Mouse (Mus musculus) CD8-positive naive resting alpha-beta T cell, adult 2 months (primary cell): ENCODE results near the gene Lrrc10b.

ENCODE experiments used
- DNase-seq, 2 experiments: peaks; one replicate each; pipeline ENCODE4 v3.0.0; 2022; ENCODE audit warnings: low read depth in 2 of 2, low spot score in 2 of 2

Gene Lrrc10b

DNA sequence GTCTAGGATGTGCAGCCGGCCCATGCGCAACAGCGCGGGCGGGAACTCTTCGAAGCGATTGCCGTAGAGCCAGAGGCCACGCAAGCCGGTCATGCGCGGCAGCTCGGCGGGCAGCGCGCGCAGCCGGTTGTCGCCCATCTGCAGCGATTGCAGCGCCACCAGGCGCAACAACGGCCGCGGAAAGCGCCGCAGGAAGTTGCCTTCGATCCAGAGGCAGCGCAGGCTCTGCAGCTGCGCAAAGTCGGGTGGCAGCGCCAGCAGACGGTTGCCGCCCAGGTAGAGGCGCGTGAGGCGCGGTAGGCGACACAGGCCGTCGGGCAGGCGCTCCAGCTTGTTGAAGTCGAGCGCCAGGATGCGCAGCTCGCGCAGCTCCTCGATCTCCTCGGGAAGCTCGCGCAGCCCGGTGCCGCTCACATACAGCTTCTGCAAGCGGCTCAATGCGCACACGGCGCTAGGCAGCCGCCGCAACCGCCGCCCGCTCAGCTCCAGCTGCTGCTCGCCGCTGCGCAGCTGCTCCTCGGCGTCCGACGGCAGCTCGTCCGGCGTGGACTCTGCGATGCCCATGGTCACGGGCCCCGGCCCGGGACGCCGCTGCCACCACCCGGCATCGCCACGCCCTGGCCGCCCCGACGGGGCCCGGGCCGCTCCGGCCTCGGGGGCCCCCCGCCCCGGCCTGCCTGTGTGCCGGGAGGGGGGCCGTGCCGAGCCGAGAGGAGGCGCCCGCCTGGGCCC is at the start of gene Lrrc10b:
Gene Lrrc10b (minus strand): TSS at position 722 of the 732 bp plus-strand sequence.
- DNase-seq = no peak

GRCm38 (mm10) chr19:10502571-10502970 is 45.3 kb upstream of the Lrrc10b start:
- peak; percentile 26 to 49 for DNase-seq

- no peak for DNase-seq
Measured at GRCm38 (mm10) chr19:10500581-10500980, 43.3 kb upstream of the Lrrc10b start.

DNA sequence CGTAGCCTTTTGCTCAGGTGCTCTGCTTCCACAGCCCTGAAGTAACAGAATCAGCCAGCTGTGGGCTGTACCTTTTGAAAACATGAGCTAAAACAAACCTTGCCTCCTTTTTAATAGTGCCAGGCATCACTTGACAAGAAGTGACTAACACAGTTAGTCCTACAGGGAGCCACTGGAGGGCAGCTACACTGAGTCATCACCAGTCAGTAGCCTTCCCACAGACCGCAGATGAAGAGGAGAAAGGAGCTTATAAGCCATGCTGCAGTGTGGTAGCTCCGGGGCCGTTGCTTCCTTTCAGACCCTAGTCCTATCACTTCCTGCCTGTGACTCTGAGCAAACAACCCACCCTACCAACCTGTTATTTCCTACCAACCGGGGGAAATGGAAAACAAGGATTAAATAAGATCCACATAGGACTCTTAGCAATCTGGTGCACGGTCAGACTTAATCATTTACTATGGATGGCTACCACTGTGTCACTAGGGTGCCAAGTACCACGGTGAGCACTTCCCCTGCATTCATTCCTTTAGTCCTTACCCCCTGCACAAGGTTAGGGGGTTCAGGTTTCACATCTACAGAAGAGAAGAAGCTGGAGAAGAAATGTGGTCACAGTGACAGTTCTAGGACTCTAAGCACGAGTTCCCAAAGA is 40.4 kb upstream of the Lrrc10b start:
- DNase-seq = no peak

- DNase-seq = no peak
Measured at GRCm38 (mm10) chr19:10496976-10497375, 39.7 kb upstream of the Lrrc10b start.

DNA sequence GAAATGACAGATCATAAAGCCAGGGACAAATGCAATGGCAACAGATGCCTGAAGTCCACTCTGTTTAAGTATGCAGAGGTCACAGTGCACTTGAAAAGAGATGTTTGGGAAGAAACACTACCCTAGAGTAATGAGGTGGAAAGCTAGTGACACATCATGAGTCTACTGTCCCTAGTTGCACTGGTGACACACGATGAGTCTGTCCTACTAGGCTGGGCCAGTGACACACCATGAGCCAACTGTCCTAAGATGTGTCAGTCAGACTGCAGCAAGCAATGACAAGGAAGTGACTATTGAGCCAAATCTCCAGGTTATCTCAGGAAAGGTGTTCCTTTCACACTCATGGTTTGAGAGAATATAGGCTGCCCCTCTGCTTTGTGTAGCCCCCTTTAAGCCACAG is 38.4 kb upstream of the Lrrc10b start:
- DNase-seq = no peak

GRCm38 (mm10) chr19:10486264-10486738 is 29.0 kb upstream of the Lrrc10b start:
- peak in 1 of 2 experiments; percentile 25 for DNase-seq

GRCm38 (mm10) chr19:10482703-10483102 is 25.4 kb upstream of the Lrrc10b start, which contains the start of gene Ppp1r32:
Ppp1r32 (minus strand) TSS chr19:10482928.
- no peak for DNase-seq

DNA sequence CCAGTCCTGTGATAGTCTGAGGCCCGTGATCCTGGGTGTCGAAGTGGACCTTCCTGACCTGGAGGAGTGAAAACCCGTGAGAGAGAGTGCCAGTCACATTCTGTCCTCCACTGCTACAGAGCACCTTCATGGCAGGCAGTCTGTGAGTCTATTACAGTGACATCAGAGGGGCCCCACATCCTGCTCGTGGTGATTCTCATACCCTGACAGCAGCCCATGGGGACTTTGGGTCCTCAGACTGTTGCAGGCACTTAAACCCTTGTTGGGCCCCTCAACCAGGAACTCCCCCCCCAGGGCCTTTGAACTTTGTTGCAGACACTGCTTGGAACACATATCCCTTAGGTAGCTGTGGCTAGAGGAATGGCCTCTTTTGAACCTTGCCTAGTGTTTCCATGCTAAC is 22.3 kb upstream of the Lrrc10b start:
- no peak for DNase-seq

DNA sequence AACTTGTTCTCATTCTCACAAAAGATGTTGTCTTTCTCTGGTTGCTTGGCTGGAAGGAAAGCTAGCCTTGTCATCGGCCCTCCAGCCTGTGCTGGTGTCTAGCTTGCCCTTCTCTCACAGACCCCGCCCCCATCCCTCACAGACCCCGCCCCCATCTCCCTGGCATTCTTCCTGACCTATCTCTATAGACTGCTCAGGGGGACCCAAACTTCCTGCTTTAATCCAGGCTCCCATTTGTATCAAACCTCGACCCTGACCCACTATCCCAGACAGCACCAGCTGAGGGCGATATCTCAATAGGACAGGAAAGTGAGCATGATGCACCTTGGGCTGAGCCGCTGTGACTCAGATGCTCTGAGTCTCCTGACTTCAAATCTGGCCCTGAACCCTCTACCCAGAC is 16.5 kb upstream of the Lrrc10b start:
- no peak for DNase-seq

DNA sequence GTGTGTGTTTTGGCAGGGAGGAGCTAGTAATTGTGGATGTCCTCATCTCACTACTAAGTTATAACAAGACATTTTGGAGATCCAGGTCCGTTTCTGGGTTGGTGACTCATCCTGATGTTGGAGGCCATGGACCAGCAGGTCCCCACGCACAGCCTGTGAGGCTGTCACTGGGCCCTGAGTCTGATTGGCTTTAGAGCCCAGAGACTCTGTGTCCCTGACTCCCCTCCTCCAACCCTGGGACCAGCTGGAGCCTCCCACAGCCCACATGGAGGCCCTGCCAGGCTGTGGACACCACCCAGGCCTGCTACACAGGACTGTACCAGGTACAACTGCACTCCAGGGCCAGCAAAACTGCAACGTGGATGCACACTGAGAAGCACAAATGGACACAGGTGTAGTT is 15.7 kb upstream of the Lrrc10b start:
- no peak for DNase-seq

DNA sequence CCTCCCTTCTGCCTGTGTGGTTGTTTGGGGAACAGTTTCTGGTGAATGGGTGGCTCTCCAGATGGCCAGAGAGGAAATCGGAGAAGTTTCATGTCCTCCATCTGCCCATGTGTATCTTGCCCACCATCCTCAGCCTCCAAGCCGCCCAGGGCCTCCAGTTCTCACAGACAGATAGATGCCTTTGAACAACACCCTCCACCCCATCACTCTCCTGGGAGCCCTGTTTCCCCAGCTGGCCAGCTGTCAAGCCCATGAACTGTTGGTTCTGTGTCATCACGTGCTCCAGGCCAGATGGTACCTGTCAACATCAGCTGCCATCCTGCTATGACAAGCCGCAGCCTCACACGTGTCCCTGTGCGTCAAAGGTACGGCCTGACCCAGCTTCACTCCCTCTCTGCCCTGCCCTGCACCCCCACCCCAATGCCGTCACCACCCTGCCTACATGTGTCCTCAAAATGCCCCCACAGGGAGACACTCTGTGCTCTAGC is 11.9 kb upstream of the Lrrc10b start:
- no peak for DNase-seq

- DNase-seq = no peak
Measured at GRCm38 (mm10) chr19:10464427-10464826, 7.2 kb upstream of the Lrrc10b start.

GRCm38 (mm10) chr19:10461584-10461983 is 4.3 kb upstream of the Lrrc10b start:
- DNase-seq = no peak

GRCm38 (mm10) chr19:10459907-10460306 is 2.6 kb upstream of the Lrrc10b start:
- no peak for DNase-seq

- no peak for DNase-seq
Measured at GRCm38 (mm10) chr19:10458096-10458495, 823 bp upstream of the Lrrc10b start.

DNA sequence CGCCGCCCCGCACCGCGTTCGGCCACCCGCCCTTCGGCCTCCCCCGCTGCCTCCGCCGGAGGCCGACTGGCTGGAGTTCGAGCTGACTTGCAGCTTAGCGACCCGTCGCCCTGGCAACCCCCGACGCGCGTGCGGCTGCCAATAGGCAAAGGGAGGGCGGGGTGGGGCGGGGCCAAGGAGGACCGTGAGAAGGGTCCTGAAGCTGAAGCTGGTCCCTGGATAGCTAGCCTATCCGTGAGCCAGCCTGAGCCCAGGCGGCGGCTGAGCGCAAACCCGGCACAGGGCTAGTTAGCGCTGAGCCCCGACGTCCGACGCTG is 169 bp upstream of the Lrrc10b start:
- DNase-seq = no peak

DNA sequence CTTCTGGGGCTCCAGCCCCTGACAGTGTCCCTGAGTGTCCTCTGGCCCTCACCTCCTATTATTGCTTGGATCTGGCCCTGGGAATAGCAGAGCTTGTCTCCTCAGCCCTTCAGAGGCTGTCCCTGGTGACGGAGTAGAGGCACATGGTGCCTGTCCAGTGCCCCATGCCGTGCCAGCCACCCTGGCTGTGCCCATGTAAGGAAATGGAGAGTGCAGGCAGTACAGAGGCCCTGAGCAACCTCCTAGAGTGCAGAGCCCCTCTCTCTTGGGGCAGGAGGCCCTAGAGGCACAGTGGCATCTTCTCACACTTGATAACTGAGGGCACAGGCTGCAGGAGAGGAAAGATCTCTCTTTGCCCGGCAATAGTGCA is 1.9 kb downstream of the Lrrc10b start:
- no peak for DNase-seq

- DNase-seq = no peak
Measured at GRCm38 (mm10) chr19:10454718-10455436, 2.4 kb downstream of the Lrrc10b start.

DNA sequence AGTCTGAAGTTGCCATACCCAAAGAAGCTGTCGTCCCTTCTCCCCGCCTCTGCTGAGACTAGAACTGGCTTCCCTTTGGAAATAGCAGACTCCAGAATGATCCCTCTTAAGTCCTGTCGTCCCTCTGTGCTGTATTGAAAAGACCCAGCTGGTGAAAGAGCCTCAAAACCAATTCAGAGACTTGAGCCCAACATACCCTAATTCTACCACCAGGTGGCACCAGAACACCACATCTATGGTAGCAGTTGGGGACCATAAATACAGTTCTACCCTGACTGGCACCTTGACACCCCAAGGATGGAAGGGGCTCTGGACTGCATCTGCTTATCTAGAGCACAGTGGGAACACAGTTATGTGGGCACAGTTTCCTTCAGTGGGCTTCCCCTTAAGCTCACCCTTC is 7.6 kb downstream of the Lrrc10b start:
- DNase-seq = peak; percentile 35 to 52

GRCm38 (mm10) chr19:10449190-10449589 is 8.1 kb downstream of the Lrrc10b start:
- DNase-seq = no peak

- DNase-seq = no peak
Measured at GRCm38 (mm10) chr19:10448275-10448674, 9.0 kb downstream of the Lrrc10b start.
